Mouse (Mus musculus) lung, adult 2 months (tissue): ENCODE results near the gene Dpp9. TPM values are rescaled to one million over a fixed set of nuclear protein-coding genes. Genes with fewer than 3 reads are reported as not detected.

Experiments used
- DNase-seq: peaks from one replicate; pipeline ENCODE4 v3.0.0; 2022
- H3K4me1 ChIP-seq: fragments of 200-500 bp; 2 replicates; pipeline ENCODE4 v1.6.1; 2011; ENCODE audit warnings: low read length; ENCODE audit not compliant: control insufficient read depth, insufficient read depth
- H3K4me3 ChIP-seq: fragments of 200-500 bp; replicated peaks from 2 replicates; pipeline ENCODE3; 2011; ENCODE audit warnings: low read depth, mild to moderate bottlenecking, control low read depth, low read length; ENCODE audit errors: extremely low read depth
- CTCF ChIP-seq: fragments of 200-500 bp; IDR thresholded peaks from 2 replicates; pipeline ENCODE4 v1.5.1; 2011; ENCODE audit warnings: mild to moderate bottlenecking, low read length, control low read depth; ENCODE audit not compliant: insufficient read depth
- POLR2A ChIP-seq: fragments of 200-500 bp; IDR thresholded peaks from 2 replicates; pipeline ENCODE4 v1.6.1; 2011; ENCODE audit warnings: low read depth, mild to moderate bottlenecking, control low read depth, low read length, borderline replicate concordance; ENCODE audit errors: extremely low read depth
- WGBS: fragments of 180-500 bp; shearing (Covaris S2); methylation state at CpG from one replicate; pipeline ENCODE4 v1.1.7; 2018; 5-methylcytosine and 5-hydroxymethylcytosine counted together
- polyA plus RNA-seq: library from polyadenylated mRNA; depleted of rRNA; stranded (reverse); fragments of >200 nt; gene quantifications from 2 replicates; pipeline ENCODE4 v1.2.3, GENCODE M21; 2012

Dpp9 gene
- polyA plus RNA-seq, 1 experiment = 65.8 TPM

GRCm38 (mm10) chr17:56171881-56172280 is 46.8 kb downstream of the Dpp9 start:
- no peaks in the 10 kb centered on the region for H3K4me1 ChIP-seq
- no peak for DNase-seq
- 88% methylated on average over 17 of the region's 17 CpGs for WGBS
- TF ChIP-seq POLR2A = no peak
- no peak for TF ChIP-seq CTCF
- H3K4me3 ChIP-seq = no peak overlapping the region

DNA sequence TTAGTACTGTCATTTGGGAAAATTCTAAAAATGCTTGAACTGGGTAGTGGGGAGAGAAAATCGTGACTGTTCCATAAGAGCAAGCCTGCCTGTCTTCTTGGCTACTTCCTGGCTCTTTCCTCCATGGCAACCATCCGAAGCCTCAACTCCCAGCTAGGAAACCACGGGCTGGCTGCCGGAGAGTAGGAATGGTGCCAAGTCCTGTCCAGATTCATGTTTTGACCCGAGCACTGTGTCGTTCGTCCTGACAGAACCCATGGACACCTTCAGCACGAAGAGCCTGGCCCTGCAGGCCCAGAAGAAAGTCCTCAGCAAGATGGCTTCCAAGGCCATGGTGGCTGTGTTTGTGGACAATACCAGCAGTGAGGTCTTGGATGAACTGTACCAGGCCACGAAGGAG is 47.2 kb downstream of the Dpp9 start:
- DNase-seq = no peak
- H3K4me1 ChIP-seq = no peaks in the 10 kb centered on the region
- WGBS = 54% methylated on average over 9 of the region's 9 CpGs
- TF ChIP-seq CTCF (no peak), POLR2A (no peak)
- H3K4me3 ChIP-seq = no peak overlapping the region

DNA sequence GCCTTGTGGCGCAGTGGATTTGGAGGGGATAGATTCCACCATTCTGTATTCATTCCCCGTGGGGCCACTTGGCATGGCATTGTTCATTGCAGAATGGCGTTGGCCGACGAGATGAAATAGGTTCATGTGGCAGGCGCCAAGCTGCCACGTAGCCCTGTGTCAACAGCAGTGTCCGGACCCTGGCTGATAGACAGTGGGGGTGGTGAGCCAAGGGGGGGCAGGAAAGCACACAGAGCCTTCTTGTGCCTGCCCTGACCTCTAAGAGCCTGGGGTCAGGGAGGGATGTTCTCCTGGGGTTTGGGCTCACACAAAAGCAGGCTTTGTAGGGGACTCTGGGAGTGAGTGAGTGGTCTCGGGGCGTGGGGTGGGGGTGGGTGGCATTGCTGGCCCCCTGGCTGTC is 48.1 kb downstream of the Dpp9 start:
- Histone ChIP-seq H3K4me3 (no peak overlapping the region), H3K4me1 (no peaks in the 10 kb centered on the region)
- DNase-seq = no peak
- WGBS = 52% methylated on average over 10 of the region's 10 CpGs
- TF ChIP-seq POLR2A (no peak), CTCF (no peak)

- 48% methylated on average over 6 of the region's 6 CpGs for WGBS
- H3K4me1 ChIP-seq = no peaks in the 10 kb centered on the region
- DNase-seq = no peak
- TF ChIP-seq CTCF (no peak), POLR2A (no peak)
- no peak overlapping the region for H3K4me3 ChIP-seq
Measured at GRCm38 (mm10) chr17:56169830-56170229, 48.9 kb downstream of the Dpp9 start.

- TF ChIP-seq POLR2A (no peak), CTCF (no peak)
- Histone ChIP-seq H3K4me1 (0 out of 2 replicates have a peak, but pooled peaks cover 2% of the 10 kb centered on the region), H3K4me3 (no peak overlapping the region)
- no peak for DNase-seq
- 66% methylated on average over 11 of the region's 11 CpGs for WGBS
Measured at GRCm38 (mm10) chr17:56165671-56166070, 53.0 kb downstream of the Dpp9 start.

DNA sequence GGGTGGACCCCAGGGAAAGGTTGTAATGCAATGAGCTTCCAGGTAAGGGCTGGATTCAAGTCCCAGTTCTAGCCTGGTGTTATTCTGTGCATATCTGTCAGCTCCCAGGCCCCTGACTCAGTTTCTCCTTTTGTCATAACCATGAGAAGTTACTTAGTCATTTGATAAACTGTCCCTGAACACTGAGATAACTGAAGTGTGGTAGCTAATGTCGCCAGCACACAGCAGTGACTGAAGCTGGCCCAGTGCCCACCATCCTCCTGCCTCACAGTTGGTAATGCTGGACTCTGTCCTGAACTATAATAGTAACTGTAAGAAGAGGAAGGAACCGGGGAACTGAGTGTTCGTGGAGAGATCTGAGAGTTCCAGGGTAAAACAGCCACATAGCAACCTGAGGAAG is 54.2 kb downstream of the Dpp9 start:
- TF ChIP-seq CTCF (no peak), POLR2A (no peak)
- H3K4me1 ChIP-seq = 0 out of 2 replicates have a peak, but pooled peaks cover 2% of the 10 kb centered on the region
- no peak for DNase-seq
- WGBS = 49% methylated on average over 3 of the region's 3 CpGs
- no peak overlapping the region for H3K4me3 ChIP-seq

GRCm38 (mm10) chr17:56163523-56164102 is 55.1 kb downstream of the Dpp9 start:
- DNase-seq = no peak
- no peak overlapping the region for H3K4me3 ChIP-seq
- no peak for TF ChIP-seq POLR2A
- TF ChIP-seq CTCF = no peak
- 0 out of 2 replicates have a peak, but pooled peaks cover 2% of the 10 kb centered on the region for H3K4me1 ChIP-seq
- WGBS = 51% methylated on average over 6 of the region's 6 CpGs

GRCm38 (mm10) chr17:56162231-56162774 is 56.4 kb downstream of the Dpp9 start, which contains the start of gene Tnfaip8l1:
Gene Tnfaip8l1 (plus strand): TSS chr17:56162477.
- no peak for TF ChIP-seq POLR2A
- no peak for TF ChIP-seq CTCF
- WGBS = under 1% methylated on average over 30 of the region's 30 CpGs
- H3K4me3 ChIP-seq = peak within 1 kb of the TSS; percentile 48
- 0 out of 2 replicates have a peak, but pooled peaks cover 2% of the 10 kb centered on the region for H3K4me1 ChIP-seq
- peak; percentile 94 for DNase-seq

DNA sequence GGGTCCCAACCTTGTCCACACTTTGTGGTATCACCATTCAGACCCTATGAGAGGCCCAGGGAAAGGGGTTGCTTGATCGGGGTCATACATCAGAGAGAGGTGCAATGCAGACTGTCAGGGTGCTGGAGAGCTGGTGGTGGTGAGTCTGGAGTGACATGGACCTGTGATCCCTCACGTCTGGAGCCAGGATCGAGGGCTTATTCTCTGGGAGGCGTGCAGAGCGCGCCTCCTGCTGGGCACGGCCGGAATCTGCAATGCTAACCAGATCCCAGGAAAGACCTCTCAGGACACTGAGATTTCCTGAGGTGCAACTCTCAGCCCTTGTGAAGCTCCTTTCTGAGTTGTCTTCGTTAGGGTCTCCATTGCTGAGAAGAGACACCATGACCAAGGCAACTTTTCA is 59.0 kb downstream of the Dpp9 start:
- 0 out of 2 replicates have a peak, but pooled peaks cover 2% of the 10 kb centered on the region for H3K4me1 ChIP-seq
- peak; percentile 57 for DNase-seq
- H3K4me3 ChIP-seq = no peak overlapping the region
- no peak for TF ChIP-seq POLR2A
- TF ChIP-seq CTCF = peak; percentile 84
- 7% methylated on average over 9 of the region's 9 CpGs for WGBS

- DNase-seq = peak; percentile 66
- no peaks in the 10 kb centered on the region for H3K4me1 ChIP-seq
- no peak overlapping the region for H3K4me3 ChIP-seq
- TF ChIP-seq POLR2A (no peak), CTCF (no peak)
- 30% methylated on average over 9 of the region's 9 CpGs for WGBS
Measured at GRCm38 (mm10) chr17:56153643-56154042, 65.1 kb downstream of the Dpp9 start.
